Mouse (Mus musculus): ENCODE results near the gene Rbms3.

The Rbms3 gene

DNA sequence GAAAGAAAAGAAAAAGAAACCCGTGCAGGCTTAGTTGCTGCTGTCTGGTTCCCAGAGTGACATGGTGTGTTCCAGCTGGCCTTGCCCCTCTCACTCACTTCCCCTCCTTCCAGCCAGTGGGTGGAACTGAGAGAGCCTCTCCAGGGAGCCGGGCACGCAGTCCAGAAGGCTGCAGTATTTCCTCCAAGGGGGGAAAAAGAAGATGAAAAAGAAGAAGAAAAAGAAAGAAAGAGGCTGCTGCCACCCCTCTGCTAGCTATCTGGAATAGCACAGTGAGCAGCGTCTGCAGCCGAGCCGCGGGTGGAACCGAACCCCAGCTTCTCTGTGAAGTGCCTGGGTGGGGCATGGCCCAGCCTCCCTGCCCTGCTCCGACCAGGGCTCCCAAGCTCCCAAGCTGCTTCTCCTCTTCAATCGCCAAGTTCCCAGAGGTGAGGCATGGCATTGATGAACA is 377.3 kb downstream of the Rbms3 start:
- DNase-seq (ENCODE audit: low spot score in 2 of 2) = peak; percentile 46 to 63

DNA sequence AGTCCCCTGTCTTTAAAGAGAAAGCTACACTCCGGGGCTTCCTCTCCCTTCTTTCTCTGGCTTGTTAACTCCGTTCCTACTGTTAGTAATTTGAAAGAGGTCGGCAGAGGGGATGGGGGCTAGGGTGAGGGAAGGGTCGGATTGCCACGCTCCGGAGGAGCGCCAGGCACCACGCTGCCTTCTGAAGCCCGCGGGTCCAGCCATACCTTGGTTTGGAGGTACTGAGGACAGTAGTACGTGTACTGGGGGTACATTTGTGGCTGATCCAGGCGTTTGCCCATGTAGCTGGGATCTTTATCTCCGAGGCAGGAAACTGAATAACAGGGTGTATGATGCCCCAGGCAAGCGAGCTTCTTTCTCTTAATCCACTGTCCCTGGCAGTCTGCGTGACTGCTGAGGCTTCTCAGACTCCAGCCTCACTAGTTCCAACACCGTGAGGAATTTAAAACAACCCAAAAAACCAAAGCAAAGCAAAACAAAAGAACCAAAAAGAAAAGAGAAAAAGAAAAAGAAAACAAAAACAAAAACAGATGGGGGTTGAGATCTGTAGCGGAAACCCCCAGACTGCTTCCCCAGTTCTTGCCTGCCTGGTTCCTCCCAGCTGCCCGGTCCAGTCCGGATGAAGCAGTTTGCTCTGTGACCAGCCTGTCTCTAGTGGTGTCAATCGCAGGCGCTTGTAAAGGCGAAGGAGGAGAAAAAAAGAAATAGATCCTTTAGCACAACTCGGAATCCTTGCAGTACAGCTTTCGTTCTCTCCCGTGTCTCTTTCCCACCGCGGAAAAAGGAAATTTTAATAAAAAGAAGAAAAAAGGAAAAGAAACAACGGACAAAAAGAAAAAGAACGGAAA is 378.0 kb downstream of the Rbms3 start:
- peak in 1 of 2 experiments; percentile 36 for DNase-seq (ENCODE audit: low spot score in 2 of 2)

DNA sequence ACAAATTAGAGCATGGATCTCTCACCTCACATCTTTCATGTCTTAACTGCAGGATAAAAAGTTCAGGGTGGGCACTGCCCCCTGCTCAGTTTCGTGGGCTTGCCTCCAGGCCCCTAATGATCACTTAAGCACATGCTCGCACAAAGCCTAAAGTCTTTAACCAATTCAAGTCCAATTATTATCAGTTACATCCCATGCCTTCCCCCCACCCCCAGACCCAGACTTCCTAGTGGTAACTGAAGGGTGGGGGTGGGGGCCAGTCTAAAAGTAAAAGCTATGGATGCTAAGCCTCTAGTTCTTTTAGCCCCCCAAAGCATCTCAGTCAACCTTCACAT is 378.9 kb downstream of the Rbms3 start:
- no peak for DNase-seq (ENCODE audit: low spot score in 2 of 2)

DNA sequence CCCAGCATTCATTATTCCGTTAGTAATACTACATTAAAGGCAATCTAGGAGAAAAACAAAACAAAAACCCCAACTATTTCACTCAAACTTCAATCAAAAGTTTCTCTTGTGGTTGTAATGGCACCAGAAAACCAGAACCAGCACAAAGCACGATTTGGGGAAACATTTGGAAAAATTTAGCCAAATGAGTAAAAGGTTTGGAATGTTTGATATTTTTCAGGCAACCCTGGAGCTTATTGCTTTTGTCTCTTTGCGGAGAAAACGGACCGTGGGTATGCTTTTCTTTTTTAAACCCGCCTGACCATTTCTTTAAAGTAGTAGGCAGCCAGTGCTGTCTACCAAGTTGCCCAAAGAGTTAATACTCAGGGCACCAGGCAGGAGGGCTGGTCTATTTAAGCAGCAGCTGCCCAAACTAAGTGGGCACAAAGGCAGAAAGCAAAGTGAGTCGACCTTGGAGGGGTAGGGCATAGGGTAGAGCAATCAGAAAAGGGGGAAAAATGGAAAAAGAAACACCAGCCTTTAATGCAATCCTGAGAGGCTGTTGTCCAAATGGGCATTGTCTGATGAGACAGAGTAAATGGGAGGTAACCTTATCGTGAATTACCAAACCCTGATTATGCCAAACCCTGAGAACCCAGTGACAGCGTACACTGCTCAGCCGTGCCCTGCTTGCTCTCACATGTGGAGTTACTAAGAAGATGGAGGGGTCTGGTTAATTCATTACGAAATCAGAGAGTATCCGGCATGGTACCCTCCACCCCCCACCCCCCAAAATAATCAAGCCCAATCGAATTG is 379.5 kb downstream of the Rbms3 start:
- DNase-seq (ENCODE audit: low spot score in 2 of 2) = peak in 1 of 2 experiments; percentile 29

- no peak for DNase-seq (ENCODE audit: low spot score in 2 of 2)
Measured at GRCm38 (mm10) chr9:117247311-117247980, 382.3 kb downstream of the Rbms3 start.

DNA sequence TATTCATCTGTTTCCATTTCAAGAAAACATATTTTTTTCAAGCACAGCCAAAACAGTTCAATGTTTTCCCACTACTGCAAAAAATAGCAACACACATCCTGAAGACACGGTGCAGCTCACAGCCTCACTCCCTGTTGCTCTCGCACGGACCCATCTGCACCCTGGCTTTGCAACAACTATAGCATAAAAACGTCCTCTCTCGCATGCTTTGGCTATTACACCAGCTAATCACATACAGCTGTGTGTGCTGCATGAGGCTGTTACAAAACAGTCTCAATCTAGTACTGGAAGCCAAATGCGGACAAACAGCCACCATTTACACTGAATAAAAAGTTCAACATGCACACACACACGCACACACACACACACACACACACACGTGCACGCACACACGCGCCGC is 383.5 kb downstream of the Rbms3 start:
- DNase-seq (ENCODE audit: low spot score in 2 of 2) = no peak

GRCm38 (mm10) chr9:117243365-117243764 is 386.3 kb downstream of the Rbms3 start:
- no peak for DNase-seq (ENCODE audit: low spot score in 2 of 2)

- DNase-seq (ENCODE audit: low spot score in 2 of 2) = no peak
Measured at GRCm38 (mm10) chr9:117234726-117235075, 395.0 kb downstream of the Rbms3 start.

GRCm38 (mm10) chr9:117234065-117234725 is 395.5 kb downstream of the Rbms3 start:
- DNase-seq (ENCODE audit: low spot score in 2 of 2) = no peak

GRCm38 (mm10) chr9:117222741-117223140 is 407.0 kb downstream of the Rbms3 start:
- DNase-seq (ENCODE audit: low spot score in 2 of 2) = no peak

GRCm38 (mm10) chr9:117221481-117221880 is 408.2 kb downstream of the Rbms3 start:
- DNase-seq (ENCODE audit: low spot score in 2 of 2) = no peak

GRCm38 (mm10) chr9:117216026-117216755 is 413.5 kb downstream of the Rbms3 start:
- DNase-seq (ENCODE audit: low spot score in 2 of 2) = no peak

GRCm38 (mm10) chr9:117212023-117212422 is 417.7 kb downstream of the Rbms3 start:
- no peak for DNase-seq (ENCODE audit: low spot score in 2 of 2)

DNA sequence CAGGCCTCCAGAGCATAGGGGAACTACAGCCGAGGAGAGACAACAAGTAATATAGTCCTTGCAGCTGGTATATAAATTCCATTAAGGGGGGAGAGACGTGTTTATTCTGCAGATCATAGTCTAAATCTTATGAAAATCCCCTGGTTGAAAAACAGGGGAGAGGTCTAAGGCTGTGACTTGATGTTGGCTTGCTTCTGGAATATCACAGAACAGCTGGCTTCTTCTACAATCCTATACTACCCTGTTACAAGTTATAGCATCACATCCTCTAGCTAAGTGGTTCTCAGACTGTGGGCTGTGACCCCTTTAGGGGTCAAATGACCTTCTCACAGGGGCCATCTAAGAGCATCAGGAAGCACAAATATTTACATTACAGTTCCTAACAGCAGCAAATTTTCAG is 419.4 kb downstream of the Rbms3 start:
- DNase-seq (ENCODE audit: low spot score in 2 of 2) = no peak

- DNase-seq (ENCODE audit: low spot score in 2 of 2) = no peak
Measured at GRCm38 (mm10) chr9:117205395-117205794, 424.3 kb downstream of the Rbms3 start.

DNA sequence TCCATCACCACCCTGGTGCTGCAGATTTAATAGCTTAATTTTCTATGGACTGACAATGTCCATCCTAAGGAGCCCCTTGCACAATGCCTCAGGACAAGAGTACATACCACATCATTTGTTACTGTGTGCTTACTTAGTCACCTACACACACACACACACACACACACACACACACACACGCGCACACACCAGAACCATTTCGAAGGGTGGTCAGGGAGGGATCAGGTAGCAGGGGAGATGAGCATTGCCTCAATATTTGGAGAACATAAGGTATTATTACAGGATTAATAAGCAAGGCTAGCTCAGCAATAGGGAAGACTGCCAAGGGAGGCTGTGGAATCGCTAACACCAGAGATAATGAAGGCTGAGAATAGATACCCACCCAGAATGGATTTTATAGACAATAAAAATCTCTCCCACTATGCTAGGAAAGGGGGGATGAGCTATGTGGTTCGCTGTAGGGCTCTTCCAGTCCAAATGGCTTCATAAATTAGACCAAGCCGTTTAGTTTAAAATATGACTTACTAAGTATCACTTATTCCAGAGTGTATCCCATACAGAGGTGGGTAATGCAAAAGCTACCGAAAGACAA is 429.6 kb downstream of the Rbms3 start:
- no peak for DNase-seq (ENCODE audit: low spot score in 2 of 2)

GRCm38 (mm10) chr9:117197531-117197930 is 432.2 kb downstream of the Rbms3 start:
- DNase-seq (ENCODE audit: low spot score in 2 of 2) = no peak

- DNase-seq (ENCODE audit: low spot score in 2 of 2) = peak; percentile 14 to 64
Measured at GRCm38 (mm10) chr9:117192565-117193540, 436.9 kb downstream of the Rbms3 start.

DNA sequence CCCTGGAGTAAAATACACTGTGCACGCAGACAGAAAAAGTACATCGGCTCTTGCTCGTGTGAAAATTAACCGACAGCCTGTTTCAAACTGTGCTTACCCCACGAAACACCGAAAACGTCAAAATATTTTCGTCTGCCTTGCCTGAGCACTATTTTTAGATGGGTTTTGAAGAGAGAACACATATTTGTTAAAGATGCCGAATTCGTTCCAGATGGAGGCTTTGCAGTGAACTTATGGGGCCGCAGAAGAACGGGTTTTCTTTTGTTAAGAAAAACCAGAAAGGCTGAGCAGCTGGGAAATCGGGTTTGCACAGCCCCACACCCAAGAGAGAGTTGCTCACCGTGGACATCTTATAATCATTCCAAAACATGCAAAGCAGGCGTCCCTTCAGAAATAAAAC is 437.6 kb downstream of the Rbms3 start:
- DNase-seq (ENCODE audit: low spot score in 2 of 2) = no peak

DNA sequence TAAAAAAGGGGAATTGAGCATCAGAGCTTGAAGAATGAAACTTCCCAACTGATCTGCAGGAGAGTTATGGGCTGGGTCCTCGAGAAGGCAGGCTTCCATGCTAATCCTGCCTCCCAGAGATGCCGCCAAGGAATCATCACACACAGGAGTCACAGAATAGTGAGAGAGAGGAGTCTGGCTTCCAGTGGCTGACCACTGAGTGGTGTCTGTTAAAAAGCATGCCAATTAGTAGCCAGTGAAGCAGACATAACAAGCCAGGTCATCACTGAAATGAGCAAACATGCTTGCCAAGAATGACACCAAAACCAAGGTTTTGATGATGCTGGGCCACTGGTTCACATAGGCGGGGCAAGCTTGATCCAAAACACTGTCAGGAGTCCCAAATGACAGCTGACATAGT is 441.3 kb downstream of the Rbms3 start:
- DNase-seq (ENCODE audit: low spot score in 2 of 2) = no peak
